Mouse (Mus musculus) embryonic facial prominence, embryonic 10.5 days (tissue): Measurements from ENCODE around the gene Nudcd2. TPM values are rescaled to one million over a fixed set of nuclear protein-coding genes. Genes with fewer than 3 reads are reported as not detected.
"Not testable (repeated sequence)": the region's sequence is repeated elsewhere in the genome, so short reads cannot be mapped to it uniquely, and the experiment has no call there.

Experiments used
- DNase-seq: peaks from one replicate; pipeline ENCODE4 v3.0.0-alpha.2; 2017; ENCODE audit warnings: low spot score
- H3K27ac ChIP-seq: fragments of 300-500 bp; sonication (generic); replicated peaks from 2 replicates; pipeline ENCODE4 v1.5.1; 2016; ENCODE audit warnings: mild to moderate bottlenecking
- H3K27me3 ChIP-seq: fragments of 300-500 bp; sonication (generic); replicated peaks from 2 replicates; pipeline ENCODE4 v1.6.1; 2016; ENCODE audit warnings: low read depth, mild to moderate bottlenecking; ENCODE audit not compliant: poor library complexity, severe bottlenecking
- H3K36me3 ChIP-seq: fragments of 300-500 bp; sonication (generic); replicated peaks from 2 replicates; pipeline ENCODE4 v1.6.1; 2016; ENCODE audit warnings: mild to moderate bottlenecking, moderate library complexity
- H3K4me1 ChIP-seq: fragments of 300-500 bp; sonication (generic); 2 replicates; pipeline ENCODE4 v1.6.1; 2016
- H3K4me3 ChIP-seq: fragments of 300-500 bp; sonication (generic); 2 replicates; pipeline ENCODE4 v1.5.1; 2016; ENCODE audit warnings: mild to moderate bottlenecking, moderate library complexity
- H3K9me3 ChIP-seq: fragments of 300-500 bp; sonication (generic); 2 replicates; pipeline ENCODE4 v1.6.1; 2016; ENCODE audit warnings: mild to moderate bottlenecking
- WGBS: fragments of 180-500 bp; shearing (Covaris S2); methylation state at CpG from one replicate; pipeline ENCODE4 v1.1.7; 2016; 5-methylcytosine and 5-hydroxymethylcytosine counted together
- polyA plus RNA-seq: library from polyadenylated mRNA; unstranded; fragments of >200 nt; fragmentation: Nextera tagmentation; extraction: Ambion mirVana; gene quantifications from 2 replicates; pipeline ENCODE4 v1.2.1, GENCODE M21; 2016

Gene Nudcd2
- polyA plus RNA-seq: 222 and 227 TPM in 2 replicates

DNA sequence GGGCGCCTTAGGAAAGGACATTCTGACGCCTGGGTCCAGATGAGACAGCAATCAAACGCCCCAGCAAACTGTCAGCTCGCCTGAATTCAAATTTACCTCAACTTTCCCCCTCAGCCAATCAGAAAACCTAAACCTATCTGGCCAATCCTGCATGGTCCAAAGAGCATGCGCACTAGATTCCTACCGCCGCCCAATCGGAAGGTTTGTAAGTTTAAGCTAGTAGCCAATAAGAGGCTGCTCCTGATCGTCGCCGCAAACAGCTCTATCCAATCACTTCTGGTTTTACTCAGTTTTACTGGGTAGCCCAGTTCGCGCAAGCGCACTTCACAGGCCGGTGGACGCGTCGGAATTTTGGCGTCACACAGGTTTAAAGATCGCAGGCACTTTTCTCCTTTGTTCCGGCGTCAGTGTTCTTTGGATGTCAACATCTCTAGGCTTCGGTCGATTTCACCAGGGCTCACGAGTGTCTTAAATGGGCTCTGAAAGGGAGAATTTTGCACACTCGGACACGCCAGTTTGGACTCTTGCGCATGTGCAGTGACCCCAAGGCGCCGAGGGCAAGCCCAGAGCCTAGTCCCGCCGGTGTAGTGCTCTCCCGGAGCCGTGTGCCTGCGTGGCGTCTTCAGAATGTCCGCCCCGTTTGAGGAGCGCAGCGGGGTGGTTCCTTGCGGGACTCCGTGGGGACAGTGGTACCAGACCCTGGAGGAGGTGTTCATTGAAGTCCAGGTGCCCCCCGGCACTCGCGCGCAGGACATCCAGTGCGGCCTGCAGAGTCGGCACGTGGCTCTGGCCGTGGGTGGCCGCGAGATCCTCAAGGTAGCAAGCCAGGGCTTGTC, at the start of gene Nudcd2, which contains the start of gene Hmmr:
Gene Nudcd2, plus strand, starts transcription at position 329 of the 836 bp plus-strand sequence.
Gene Hmmr, minus strand, starts transcription at position 84 of the 836 bp plus-strand sequence.
- peak within 1 kb of the TSS; percentile 96 for H3K27ac ChIP-seq
- H3K4me1 ChIP-seq: peaks cover 24% of the 10 kb centered on the region
- no peaks in the 10 kb centered on the region for H3K9me3 ChIP-seq
- WGBS: under 1% methylated on average over 52 of the region's 52 CpGs
- H3K4me3 ChIP-seq: peak within 1 kb of the TSS; percentile 93
- peak; percentile 94 for DNase-seq
- no peaks in the 10 kb centered on the region for H3K27me3 ChIP-seq
- peaks cover 59% of the 10 kb centered on the region for H3K36me3 ChIP-seq

DNA sequence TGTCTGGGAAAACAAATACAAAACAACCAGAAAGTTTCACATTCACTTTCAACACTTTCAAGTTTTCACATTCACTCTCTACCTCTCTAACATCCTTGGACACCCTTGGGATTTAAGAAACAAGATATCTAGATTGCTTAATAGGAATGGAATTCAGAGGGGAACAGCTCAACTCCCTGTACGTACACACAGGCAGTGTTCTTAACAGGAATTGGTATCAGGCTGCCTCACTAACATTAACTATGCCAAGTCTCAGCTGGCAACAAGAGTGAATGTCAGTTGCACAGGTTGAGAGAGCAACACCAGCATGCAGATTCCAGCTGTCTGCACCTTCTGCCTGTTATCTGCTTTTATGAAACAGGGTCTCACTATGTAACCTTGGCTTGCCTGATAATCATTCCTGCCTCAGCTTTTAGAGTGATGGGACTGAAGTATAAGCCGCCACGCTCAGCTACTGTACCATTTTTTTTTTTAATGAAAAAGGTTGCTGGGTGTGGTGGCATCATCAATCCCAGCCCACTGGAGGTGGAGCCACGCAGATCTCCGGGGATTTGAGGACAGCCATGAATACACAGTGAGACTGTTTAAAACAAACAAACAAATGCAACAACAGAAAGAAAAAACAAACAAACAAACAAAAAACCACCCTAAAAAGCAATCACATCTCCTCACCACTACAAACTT, 42.9 kb upstream of the Nudcd2 start:
- no peaks in the 10 kb centered on the region for H3K9me3 ChIP-seq
- H3K36me3 ChIP-seq: peaks cover 33% of the 10 kb centered on the region
- H3K27me3 ChIP-seq: no peaks in the 10 kb centered on the region
- WGBS: 78% methylated on average over 5 of the region's 5 CpGs
- peak overlapping the region; percentile 2; the same call in 1 of the 2 replicates for H3K4me3 ChIP-seq
- H3K27ac ChIP-seq: no peak overlapping the region
- peaks cover 26% of the 10 kb centered on the region for H3K4me1 ChIP-seq
- DNase-seq: no peak

DNA sequence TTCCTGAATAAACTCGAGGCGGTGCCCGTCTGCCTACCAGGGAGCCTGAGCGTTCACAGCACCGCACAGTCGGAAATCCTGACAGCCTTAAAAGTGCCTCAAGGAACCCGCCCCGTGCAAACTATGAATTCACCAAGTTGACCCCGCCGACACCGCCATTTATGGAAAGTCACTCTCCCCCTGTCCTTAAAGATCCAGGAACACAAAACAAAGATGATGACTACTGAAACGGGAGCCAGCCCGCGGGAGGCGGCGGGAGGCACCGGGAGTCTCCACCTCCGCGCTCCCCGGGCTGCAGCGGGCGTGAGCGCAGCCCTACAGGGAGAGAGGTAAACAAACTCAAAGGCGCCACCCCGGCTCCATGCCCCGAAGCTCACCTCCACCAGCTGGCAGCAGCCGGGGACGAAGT, 41.4 kb upstream of the Nudcd2 start:
- no peak for DNase-seq
- peaks cover 26% of the 10 kb centered on the region for H3K4me1 ChIP-seq
- no peaks in the 10 kb centered on the region for H3K9me3 ChIP-seq
- peak overlapping the region; percentile 95 for H3K27ac ChIP-seq
- H3K36me3 ChIP-seq: peaks cover 17% of the 10 kb centered on the region
- peak overlapping the region; percentile 91 for H3K4me3 ChIP-seq
- whole genome bisulfite sequencing: under 1% methylated on average over 28 of the region's 28 CpGs
- H3K27me3 ChIP-seq: no peaks in the 10 kb centered on the region

DNA sequence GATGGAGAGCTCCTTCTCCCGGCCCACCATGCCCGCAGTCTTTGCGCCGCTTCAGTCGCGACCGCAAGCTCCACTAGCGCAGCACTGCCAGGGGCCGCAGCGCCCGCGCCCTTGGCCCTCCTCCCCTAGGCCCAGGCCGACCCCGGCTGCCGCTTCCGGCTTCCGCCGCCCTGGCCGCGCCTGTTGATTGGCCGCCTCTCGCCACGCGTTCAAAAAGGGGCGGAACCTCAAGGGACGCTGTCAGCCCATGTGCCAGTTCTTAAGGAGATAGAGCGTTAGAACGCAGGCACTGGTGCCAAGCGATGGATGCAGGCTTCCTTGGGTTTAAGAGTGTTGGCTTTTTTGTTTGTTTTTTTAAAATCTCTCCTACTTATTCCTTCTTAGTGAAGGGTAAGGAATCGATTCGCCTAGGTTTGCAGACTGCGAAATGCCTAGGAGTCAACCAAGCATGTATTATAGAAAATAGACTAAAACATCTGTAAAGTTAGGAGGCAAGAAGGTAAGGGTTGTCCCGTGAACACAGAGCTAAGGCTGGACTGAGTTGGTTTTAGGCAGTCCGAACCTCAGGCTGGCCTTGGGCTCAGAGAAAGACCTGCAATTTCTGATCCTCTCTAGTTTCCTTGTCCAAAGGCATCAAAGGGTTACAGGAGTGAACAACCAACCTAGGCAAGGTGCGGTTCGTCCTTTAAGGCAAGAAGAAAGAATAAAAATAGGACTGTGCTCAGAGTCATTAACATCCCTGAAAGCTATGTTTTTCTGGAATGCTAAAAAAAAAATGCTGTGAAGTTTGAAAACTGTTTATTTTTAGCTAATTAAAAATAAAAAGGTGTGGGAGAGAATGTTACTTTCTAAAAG, 40.7 kb upstream of the Nudcd2 start:
- under 1% methylated on average over 36 of the region's 36 CpGs for WGBS
- DNase-seq: peak; percentile 95

DNA sequence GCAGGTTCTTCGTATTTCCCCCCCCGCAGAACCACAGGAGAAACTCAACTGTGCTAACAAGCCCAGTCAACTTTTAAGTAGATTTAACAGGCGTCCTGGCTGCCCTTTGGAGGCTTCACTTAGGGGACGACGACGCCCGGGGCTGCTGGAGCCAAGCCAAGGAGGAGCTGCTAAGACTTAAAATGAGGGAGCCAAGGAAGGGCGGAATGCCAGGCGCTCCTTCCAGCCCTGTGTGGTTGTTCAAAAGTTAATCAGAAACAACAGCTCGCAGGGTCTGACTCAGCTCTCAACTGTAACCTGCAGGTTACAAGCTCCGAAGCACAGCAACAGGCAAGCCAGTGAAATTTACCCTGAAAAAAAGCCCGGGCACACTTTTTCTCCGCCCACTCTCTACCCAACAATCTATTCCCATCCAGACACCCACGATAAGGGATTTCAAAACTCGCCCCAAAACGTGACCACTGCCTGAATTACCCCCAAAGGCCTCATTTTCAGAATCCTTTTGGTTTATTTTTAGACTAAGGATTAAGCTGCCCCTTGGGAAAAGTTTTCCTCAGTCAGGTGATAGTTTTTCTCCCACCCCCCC, 40.0 kb upstream of the Nudcd2 start:
- Histone ChIP-seq H3K4me1 (peaks cover 26% of the 10 kb centered on the region), H3K36me3 (0 out of 2 replicates have a peak, but pooled peaks cover 4% of the 10 kb centered on the region), H3K27me3 (no peaks in the 10 kb centered on the region), H3K9me3 (no peaks in the 10 kb centered on the region), H3K27ac (peak overlapping the region; percentile 95), H3K4me3 (peak overlapping the region; percentile 91)
- WGBS: under 1% methylated on average over 16 of the region's 16 CpGs
- DNase-seq: peak; percentile 68

More for the DNA sequence above, 40.7 kb upstream of the Nudcd2 start:
- no peaks in the 10 kb centered on the region for H3K27me3 ChIP-seq
- peaks cover 26% of the 10 kb centered on the region for H3K4me1 ChIP-seq
- H3K9me3 ChIP-seq: no peaks in the 10 kb centered on the region
- H3K27ac ChIP-seq: peak overlapping the region; percentile 95
- peaks cover 11% of the 10 kb centered on the region for H3K36me3 ChIP-seq
- H3K4me3 ChIP-seq: peak overlapping the region; percentile 91

DNA sequence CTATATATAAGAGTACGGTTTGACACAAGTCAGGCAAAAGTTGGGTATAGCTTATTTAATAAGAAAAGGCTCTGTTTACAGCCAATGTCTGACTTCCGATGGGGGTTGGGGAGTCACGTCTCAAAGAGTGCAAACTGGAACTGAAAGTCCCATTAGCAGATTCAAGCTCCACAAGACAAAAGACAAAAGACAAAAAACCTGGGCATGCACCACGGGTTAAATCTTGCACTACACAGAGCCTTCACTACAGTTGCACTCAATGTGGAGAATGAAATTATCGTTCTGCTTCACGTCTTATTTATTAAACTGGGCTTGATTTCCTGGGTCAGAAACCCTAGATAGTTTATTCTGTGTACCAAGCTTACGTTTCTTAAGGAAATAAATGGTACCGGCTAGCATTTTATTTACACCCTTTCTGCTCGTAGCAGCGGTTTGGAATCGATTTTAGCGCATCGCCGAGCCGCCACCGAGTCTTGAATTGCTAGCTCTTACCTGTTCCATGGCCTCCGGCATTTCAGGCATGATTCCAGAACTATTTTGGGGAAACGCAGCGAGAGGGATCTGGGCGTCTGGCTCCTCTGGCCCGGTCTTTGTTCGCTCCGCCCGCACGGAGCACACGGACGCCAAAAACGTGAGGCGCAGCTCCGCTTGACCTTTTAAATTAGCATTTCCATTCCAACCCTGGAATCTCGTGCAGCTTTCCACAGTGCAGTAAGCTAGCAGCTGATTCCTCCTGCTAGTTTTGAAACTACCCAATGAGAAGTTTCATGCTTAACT, 39.0 kb upstream of the Nudcd2 start:
- H3K4me1 ChIP-seq: peaks cover 26% of the 10 kb centered on the region
- WGBS: under 1% methylated on average over 31 of the region's 31 CpGs
- no peaks in the 10 kb centered on the region for H3K27me3 ChIP-seq
- H3K9me3 ChIP-seq: peaks cover 3% of the 10 kb centered on the region; the same call in 1 of the 2 replicates
- H3K36me3 ChIP-seq: peaks cover 6% of the 10 kb centered on the region
- peak overlapping the region; percentile 91 for H3K4me3 ChIP-seq
- H3K27ac ChIP-seq: peak overlapping the region; percentile 95
- peak; percentile 76 for DNase-seq

DNA sequence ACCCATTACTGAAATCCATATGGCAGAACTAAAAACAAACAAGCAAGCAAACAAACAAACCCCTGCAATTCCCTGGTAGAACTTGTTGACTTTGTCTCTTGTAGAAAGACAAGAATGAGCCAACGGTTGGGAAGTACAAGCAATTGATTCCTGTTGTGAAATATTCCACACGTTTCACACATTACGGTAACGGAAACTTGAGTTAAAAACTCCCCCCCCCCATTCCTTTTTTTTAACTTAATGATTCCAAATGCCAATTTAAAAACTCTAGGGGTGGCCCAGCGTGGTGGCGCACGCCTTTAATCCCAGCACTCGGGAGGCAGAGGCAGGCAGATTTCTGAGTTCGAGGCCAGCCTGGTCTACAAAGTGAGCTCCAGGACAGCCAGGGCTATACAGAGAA, 38.4 kb upstream of the Nudcd2 start, which contains the start of gene Mat2b:
Gene Mat2b, minus strand, starts transcription at position 101 of the 400 bp plus-strand sequence.
- Histone ChIP-seq H3K36me3 (peaks cover 12% of the 10 kb centered on the region), H3K27me3 (no peaks in the 10 kb centered on the region), H3K27ac (peak within 1 kb of the TSS; percentile 95), H3K9me3 (peaks cover 9% of the 10 kb centered on the region; the same call in 1 of the 2 replicates), H3K4me3 (peak within 1 kb of the TSS; percentile 91), H3K4me1 (peaks cover 25% of the 10 kb centered on the region)
- WGBS: 87% methylated on average over 9 of the region's 9 CpGs
- DNase-seq: no peak

DNA sequence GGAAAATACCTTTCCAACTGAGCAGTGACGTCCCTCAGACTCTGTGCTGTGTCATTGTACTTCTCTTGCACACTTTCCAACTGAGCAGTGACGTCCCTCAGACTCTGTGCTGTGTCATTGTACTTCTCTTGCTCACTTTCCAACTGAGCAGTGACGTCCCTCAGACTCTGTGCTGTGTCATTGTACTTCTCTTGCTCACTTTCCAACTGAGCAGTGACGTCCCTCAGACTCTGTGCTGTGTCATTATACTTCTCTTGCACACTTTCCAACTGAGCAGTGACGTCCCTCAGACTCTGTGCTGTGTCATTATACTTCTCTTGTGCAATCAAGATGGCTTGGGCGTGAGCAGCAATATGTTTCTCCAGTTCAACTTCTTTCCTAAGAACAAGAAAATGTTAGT, 23.6 kb upstream of the Nudcd2 start:
- not testable (repeated sequence) for H3K27me3 ChIP-seq, H3K27ac ChIP-seq, H3K4me3 ChIP-seq, DNase-seq, H3K4me1 ChIP-seq, H3K9me3 ChIP-seq
- 91% methylated on average over 6 of the region's 6 CpGs for WGBS
- peaks cover 99% of the 10 kb centered on the region for H3K36me3 ChIP-seq

DNA sequence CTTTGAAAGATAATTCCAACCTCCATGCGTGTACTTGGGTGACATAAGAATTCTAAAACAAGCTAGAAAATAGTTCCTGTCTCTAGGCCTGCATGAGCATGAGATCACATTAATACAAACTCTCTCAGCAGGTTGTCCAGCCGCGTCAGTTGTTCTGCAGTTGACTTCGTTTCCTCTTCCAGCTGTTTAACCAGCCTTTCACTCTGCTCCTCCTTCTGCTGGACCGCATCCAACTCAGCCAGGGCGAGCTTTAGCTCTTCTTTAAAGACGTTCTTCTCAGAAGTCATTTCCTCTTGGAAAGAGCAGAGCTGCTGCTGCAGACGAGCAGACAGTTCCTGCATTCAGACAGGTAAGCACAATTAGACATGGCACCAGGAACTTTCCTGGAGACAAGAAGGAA, 19.6 kb upstream of the Nudcd2 start:
- Histone ChIP-seq H3K4me3 (no peak overlapping the region), H3K4me1 (no peaks in the 10 kb centered on the region), H3K9me3 (no peaks in the 10 kb centered on the region), H3K27me3 (no peaks in the 10 kb centered on the region), H3K36me3 (peaks cover 100% of the 10 kb centered on the region), H3K27ac (no peak overlapping the region)
- DNase-seq: no peak
- 91% methylated on average over 8 of the region's 8 CpGs for WGBS

DNA sequence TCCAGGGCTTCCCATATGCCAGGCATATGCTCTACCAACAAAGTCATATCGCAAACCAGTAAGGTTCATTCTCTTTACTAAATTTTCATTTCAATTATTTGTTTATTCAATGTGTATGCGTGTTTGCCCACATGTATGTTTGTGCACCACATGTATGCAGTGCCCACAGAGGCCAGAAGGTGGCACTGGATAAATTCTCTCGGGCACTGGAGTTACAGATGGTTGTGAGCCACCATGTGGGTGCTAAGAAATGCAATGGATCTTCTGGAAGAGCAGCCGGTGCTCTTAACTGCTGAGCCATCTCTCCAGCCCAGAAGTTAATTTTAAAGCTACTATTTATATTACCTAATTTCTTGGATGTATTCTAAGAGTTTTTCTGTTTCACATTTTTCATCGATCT, 17.9 kb upstream of the Nudcd2 start:
- Histone ChIP-seq H3K27ac (no peak overlapping the region), H3K4me1 (no peaks in the 10 kb centered on the region), H3K4me3 (no peak overlapping the region), H3K36me3 (peaks cover 100% of the 10 kb centered on the region), H3K27me3 (no peaks in the 10 kb centered on the region), H3K9me3 (no peaks in the 10 kb centered on the region)
- WGBS: 94% methylated on average over 5 of the region's 5 CpGs
- DNase-seq: no peak

DNA sequence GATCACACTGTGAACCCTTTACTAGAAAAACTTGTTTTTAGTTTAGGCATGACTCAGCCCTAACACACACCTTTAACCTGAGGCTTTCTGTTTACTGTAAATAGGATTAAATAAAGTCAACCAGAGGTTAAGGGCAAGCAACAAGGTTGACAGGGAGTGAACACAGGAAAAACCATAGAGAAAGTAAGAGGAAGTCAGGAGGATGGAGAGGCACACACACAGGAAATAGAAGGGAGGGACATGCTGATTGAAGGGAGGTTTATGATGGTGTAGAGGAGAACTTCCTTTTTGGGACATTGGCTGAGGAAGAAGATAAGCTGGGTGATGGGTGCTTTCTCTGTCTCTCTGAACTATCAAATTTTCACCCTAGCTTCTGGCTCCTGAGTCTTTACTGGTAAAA, 15.1 kb upstream of the Nudcd2 start:
- H3K9me3 ChIP-seq: no peaks in the 10 kb centered on the region
- H3K36me3 ChIP-seq: peaks cover 100% of the 10 kb centered on the region
- H3K27me3 ChIP-seq: no peaks in the 10 kb centered on the region

More for the DNA sequence above, 15.1 kb upstream of the Nudcd2 start:
- no peak overlapping the region for H3K27ac ChIP-seq
- no peak for DNase-seq
- no peak overlapping the region for H3K4me3 ChIP-seq
- no peaks in the 10 kb centered on the region for H3K4me1 ChIP-seq
